Mouse (Mus musculus) right cerebral cortex, postnatal 25 days (tissue): ENCODE measurements at regions not wholly inside any gene's neighbourhood (a gene's known extent, or its start where the extent isn't known, plus 50 kb on each side); places are given as distances from the start of the nearest gene placed in this dataset.

Experiments
- DNase-seq: peaks from one replicate; pipeline ENCODE4 v3.0.0; 2022

DNA sequence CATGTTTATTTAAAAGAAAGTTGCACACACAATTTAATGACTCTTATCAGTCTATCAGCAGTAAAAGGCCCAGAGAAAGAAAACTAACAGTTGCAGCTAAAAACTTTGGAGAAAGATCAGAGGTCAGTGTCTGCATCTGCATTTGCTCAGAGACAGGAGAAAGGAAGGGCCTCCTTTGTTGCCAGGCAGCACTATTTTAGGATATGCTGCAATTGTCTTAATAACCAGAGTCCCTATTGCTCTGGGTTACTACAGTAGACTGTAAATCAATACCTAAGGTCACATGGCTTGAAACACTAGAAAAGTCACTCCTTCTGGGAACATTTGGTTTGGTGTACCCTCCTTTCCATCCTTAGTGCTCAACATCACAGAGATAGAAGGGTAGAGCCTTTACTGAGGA is 175.7 kb downstream of the Hdgfl1 start:
- no peak for DNase-seq

DNA sequence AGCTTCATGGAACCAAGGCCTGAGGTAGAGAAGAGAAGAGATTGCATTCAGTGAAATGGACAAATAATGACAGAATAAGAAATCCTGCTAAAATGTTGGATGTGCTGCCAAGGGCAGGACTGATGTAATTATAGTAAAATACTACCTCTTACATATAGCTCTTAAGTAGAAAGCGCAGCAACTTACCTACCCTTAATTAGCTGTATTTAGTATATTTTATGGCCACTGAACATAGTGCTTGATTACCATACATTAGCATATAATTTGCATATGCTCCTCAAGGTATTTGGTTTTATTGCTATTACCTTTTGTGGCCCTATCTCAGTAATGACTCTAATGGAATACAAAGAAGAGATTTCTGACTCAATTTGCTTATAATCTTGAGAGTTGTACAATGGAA is 176.2 kb downstream of the Hdgfl1 start:
- no peak for DNase-seq

GRCm38 (mm10) chr13:26575890-26576543 is 193.9 kb downstream of the Hdgfl1 start:
- peak; percentile 7 for DNase-seq

DNA sequence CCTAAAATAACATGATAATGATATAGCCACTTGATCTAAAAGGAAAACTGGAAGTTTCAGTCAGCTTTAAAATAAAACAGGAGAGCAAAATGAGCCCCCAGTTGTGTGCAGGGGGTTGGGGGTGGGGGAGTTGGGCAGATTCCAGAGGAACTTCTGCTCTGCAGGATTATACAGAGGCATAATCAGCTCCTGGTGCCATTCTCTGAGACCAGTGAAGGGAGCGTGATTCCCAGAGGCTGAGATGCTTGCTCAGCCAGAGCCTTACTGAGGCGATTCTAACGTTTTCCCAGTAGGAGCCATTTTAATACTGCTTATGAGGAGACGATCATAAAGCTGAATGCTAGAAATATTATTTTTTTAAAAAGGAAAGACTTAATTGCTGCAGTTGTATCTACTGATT is 200.5 kb downstream of the Hdgfl1 start:
- DNase-seq = no peak

GRCm38 (mm10) chr13:26564941-26565862 is 204.8 kb downstream of the Hdgfl1 start:
- DNase-seq = no peak

DNA sequence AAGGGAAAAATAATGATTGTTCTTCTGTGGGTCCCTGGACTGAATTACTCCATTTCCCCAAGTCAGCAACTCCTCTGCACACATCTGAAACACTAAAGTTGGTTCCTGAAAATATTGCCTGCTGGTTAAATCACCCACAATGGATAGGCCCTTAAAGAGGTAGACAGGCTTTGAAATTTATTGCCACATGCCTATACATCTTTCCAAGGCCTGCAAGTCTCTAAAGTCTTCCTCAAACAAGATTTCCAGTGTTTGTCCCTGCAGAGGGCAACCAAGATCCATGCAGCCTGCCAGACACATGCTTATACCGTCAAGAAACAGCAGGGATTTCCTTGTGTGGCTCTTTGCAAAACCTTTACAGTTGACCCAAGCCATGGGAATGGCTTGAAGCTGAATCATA is 211.6 kb downstream of the Hdgfl1 start:
- no peak for DNase-seq

DNA sequence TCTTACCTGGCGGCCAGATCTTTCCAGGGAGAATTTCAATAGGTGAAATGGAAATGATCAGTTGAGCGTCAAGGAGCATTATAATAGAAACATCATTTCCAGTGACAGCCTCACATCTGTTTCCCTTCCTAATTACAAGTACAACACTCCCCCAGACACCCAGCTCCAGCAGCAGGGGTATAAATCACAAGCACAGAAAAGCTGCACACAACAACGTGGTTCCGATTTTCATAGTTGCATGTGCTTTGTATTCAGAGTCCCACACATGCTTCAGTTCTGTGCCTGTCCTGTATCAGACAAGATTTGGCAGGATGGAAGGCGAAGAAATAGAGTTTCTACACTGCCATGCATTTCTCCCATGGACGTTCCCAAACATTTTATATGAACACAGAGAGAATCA is 215.7 kb downstream of the Hdgfl1 start:
- DNase-seq = no peak

DNA sequence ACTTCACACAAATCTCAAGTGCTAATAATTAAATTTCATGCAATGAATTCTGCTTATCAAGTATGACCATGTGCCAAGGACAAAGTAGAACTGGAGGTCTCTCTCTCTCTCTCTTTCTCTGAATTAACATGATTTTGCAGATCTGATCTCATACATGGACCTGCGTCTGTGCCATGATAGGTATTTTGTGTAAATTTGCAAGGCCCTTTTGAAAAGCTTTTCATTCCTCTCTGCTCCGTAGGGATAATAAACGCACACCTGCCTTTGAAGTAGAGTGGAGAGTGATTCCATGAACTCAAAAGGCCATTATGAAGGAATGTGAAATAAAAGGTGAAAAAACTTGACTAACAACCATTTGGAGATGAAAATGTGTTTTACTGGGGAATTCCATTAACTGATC is 217.8 kb downstream of the Hdgfl1 start:
- DNase-seq = no peak

DNA sequence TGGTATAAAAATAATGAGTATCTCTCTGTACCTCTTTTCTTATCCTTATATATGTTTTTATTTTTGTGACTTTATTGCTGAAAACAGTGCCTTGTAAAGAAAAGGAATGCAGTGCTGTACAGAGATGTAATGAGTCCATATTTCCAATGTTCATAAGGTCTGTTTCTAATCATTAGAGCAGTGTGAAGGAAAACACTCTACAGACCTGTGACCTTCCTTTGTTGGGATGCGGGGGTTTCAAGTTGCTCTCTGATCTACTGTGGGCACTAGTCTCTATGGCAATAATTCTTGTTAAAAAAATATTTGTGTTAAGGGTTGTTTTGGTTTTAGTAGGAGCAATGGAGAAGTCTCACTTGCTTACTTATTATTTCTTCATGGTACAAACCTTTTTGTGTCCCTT is 231.0 kb downstream of the Hdgfl1 start:
- DNase-seq = no peak

GRCm38 (mm10) chr13:26536575-26536974 is 233.4 kb downstream of the Hdgfl1 start:
- no peak for DNase-seq

- no peak for DNase-seq
These were observed 237.2 kb downstream of the Hdgfl1 start for GRCm38 (mm10) chr13:26532761-26533160.

GRCm38 (mm10) chr13:26519054-26519453 is 250.9 kb downstream of the Hdgfl1 start:
- no peak for DNase-seq

GRCm38 (mm10) chr13:26518425-26518824 is 251.5 kb downstream of the Hdgfl1 start:
- no peak for DNase-seq

DNA sequence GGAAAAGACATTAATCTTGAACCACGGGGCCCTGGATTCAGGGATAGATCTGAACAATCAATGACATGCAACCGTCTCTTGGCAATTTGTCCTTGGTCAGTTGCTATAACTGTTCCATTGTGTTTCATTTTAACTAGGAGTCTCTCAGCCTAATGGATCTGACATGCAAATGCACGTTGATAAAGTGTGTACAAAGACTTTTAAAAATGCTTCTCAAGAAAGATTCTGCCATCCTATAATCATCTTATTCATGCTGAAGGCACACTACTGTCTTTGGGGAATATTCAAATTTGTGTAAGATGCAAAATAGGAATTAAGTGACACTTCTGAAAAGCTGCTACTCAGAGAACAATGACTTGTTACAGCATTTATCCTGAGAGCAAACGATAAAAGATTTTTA is 252.3 kb downstream of the Hdgfl1 start:
- DNase-seq = no peak

DNA sequence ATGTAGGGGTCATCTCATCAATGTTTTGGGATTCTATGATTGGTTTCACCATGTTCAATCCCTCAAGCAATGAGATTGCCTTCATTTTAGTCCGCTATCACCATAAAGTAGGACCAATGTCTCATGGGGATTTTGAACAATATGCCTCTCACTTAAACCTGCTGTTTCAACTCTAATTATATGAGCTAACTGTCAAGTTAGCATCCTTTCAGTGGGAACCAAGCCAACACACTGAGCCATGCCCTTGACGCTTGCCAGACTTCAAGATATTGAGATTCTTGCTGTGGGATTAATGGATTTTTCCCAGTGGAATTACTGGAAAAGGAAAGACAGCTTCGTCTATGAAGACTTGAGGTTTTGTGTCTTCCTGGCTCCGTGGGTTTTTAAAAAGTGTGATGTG is 259.5 kb downstream of the Hdgfl1 start:
- no peak for DNase-seq

GRCm38 (mm10) chr13:26509841-26510240 is 260.1 kb downstream of the Hdgfl1 start:
- DNase-seq = no peak

GRCm38 (mm10) chr13:26503744-26504143 is 266.2 kb downstream of the Hdgfl1 start:
- DNase-seq = no peak

DNA sequence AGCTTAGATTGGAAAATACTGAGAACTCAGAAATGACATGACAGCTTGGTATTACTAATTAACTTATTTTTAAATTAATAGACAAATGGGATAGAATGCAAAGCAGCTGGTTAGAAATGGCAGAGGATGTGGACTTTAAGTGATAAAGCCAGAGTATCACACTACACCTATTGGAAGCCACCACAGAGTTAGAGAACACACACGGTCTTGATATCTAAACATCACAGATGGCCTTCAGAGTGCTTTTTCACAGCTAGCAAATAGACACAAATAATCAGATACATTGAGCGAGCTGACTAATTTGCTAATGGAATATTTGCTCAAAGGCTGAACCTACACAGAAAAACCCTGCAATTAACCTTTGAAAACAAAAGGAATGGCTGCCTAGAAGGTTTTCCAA is 272.9 kb downstream of the Hdgfl1 start:
- no peak for DNase-seq

GRCm38 (mm10) chr13:26495871-26496270 is 274.1 kb downstream of the Hdgfl1 start:
- no peak for DNase-seq

- no peak for DNase-seq
These were observed 300.6 kb downstream of the Hdgfl1 start for GRCm38 (mm10) chr13:26469343-26469742.

DNA sequence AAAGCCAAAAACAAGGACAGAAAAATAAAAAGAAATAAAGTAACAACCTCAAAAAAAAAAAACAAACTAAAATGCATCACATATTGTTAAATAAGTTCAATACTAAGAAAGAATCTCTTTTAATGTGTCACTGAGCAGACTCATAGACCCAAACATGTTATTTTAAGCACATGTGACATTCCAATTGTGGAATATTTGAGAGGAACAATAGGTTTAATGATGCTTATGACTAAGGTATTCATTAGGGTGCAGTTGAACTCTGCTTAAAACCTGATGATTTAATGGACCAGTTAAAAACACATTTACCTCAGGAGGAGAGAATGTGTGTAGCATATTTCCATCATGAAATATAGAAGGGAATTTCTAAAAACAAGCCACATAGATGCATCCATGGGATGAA is 302.4 kb downstream of the Hdgfl1 start:
- DNase-seq = no peak

- DNase-seq = no peak
These were observed 305.4 kb downstream of the Hdgfl1 start for GRCm38 (mm10) chr13:26464523-26464922.

GRCm38 (mm10) chr13:26464096-26464495 is 305.9 kb downstream of the Hdgfl1 start:
- DNase-seq = no peak

DNA sequence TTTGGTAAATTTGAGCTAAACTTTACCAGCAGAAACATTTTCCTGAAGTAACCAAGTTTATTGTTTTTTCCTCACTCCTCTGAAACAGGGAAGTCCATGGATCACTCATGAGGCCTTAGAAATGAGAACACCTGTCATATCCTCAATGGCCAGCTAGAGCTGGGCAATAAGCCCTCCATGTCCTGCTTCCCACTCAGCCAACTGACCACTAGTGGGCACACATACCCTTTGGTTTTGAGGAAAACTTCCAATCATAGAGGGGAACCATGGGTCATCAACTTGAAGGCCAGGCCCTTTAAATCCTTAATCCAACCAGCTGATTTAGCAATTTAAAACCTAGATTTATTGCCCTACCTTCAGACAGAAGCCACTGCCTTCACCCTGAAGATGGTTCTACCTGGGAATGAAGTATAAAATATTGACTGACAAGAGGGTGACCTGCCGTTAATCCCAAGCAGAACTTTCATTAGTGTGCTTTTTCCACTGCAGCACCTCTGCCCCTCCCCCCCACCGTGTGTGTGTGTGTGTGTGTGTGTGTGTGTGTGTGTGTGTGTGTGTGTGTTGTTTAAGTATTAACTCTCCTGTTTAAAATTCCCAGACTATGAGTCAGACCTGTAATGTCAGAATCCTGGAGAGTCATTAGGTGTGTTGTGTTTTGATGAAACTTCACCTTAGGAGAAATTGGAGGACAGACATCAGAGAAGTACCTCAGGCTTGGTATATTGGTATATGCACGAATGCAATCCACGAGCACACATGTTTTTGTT is 312.3 kb downstream of the Hdgfl1 start:
- DNase-seq = no peak
